Mouse (Mus musculus) c-Kit-positive CD71-positive TER-119-negative erythroid progenitor cells, embryonic 14.5 days (primary cell): ENCODE data around the gene B4gat1.

ENCODE experiments used
- DNase-seq: peaks from one replicate; pipeline ENCODE4 v3.0.0-alpha.2; 2013; ENCODE audit warnings: low read depth

The B4gat1 gene

GRCm38 (mm10) chr19:5032686-5033085, 5.9 kb upstream of the B4gat1 start:
- DNase-seq, result no peak

- DNase-seq, result no peak
These were observed 2.0 kb upstream of the B4gat1 start for GRCm38 (mm10) chr19:5036577-5036976.

DNA sequence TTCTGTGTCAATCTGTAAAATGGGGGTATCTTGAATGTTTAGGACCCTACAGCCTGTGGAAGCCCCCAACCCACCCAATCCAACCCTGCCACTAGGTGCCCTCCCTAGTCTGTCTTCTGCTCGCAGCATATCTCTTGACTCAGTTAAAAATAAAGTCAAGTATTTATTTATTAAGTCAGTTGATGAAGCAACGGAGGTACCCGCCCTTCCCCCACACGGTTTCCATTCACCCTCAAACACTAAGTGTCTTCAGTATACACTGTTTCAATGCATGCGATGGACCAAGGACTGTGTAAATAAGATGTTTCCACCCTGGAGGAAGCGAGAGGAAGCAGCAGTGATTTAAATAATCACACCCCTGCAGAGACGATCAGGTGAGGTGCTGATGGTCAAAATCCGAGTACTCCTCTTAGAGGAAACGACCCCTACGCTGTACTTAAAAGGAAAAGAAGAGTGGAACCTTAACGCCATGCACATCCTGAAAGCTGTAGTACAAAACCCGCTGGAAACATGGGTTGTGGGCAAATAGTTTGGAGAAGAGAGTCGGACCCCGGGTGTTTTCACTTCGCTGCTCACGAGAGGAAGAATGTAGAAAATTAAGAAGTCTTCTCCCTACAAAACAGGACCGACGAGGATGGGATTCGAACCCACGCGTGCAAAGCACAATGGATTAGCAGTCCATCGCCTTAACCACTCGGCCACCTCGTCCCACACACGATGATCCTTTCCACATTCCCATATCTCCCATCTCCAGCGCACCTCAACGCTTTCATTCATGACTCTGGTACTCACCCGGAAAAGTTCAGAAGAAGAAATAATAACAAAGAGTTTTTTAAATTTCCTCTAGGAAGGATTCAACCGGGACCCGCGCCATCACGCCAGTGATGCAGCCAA, 701 bp upstream of the B4gat1 start:
- DNase-seq, result peak; percentile 68

- DNase-seq, result no peak
These were observed 882 bp downstream of the B4gat1 start for GRCm38 (mm10) chr19:5039301-5040114.

GRCm38 (mm10) chr19:5040862-5041523, 2.4 kb downstream of the B4gat1 start, which contains the start of gene Brms1:
Gene Brms1 (plus strand): TSS chr19:5041354.
- peak; percentile 96 for DNase-seq

- DNase-seq, result no peak
These were observed 3.0 kb downstream of the B4gat1 start for GRCm38 (mm10) chr19:5041588-5041987.

- DNase-seq, result no peak
These were observed 6.9 kb downstream of the B4gat1 start for GRCm38 (mm10) chr19:5045531-5045930.

- DNase-seq, result no peak
These were observed 9.8 kb downstream of the B4gat1 start for GRCm38 (mm10) chr19:5048138-5049056.

DNA sequence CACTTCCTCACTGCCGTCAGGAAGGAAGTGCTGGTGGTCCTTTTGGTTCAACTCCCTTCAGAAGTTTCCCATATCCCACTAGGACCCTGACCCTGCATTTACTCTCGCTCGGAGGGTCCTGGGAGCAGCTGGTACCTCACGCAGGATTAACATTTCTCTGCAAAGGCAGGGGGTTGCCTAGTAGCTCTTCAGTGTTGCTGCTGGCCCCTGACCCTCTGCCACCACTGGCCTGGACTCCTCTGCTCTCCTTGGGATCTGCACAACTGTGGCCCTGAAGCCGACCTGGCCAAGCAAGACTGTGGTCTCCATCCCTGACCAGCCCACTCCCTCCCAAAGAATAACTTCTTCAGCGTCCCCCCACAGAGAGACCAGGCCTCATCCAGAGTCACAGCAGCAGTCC, 10.7 kb downstream of the B4gat1 start:
- DNase-seq, result no peak

DNA sequence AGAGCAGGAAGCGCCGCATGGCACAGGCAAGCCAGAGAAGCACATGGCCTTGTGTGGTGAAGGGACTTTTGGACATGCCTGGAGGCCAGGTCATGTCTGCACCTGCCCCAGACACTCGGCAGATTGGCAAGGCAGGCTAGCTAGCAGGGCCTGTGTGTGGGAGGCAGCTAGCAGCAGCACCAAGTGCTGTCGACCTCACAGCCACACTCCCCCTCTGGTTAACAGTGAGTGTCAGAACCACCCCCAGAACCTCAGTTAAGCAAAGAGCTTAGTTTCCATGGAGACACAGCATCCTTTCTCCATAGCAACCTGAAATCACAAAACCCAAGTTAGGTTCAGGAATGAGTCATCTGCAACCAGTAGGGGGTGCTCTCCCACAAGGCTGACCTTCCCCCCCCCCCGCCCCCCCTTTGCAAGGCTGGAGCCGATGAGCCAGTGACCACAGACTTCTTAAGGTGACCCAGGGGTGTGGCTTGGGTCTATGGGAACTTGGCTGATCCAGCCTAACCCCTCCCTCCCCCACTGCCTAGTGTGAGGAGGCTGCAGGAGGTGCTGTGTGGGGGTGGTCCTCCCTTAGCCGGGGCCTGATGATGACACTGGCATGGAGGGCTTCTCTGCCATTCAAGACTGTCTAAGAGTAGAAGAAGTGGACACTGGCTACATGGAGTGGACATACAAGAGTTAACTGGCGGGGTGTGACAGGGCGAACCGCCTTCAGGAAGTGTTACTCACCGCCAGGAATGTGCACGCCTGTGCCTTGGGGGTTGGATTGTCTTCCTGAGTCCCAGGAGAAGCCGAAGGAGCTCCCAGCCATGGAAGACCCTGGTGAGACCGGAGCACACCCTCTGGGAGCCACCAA, 11.7 kb downstream of the B4gat1 start, which contains the start of gene Rin1:
Rin1 (plus strand) TSS at position 435 of the 859 bp plus-strand sequence.
- DNase-seq, result no peak

DNA sequence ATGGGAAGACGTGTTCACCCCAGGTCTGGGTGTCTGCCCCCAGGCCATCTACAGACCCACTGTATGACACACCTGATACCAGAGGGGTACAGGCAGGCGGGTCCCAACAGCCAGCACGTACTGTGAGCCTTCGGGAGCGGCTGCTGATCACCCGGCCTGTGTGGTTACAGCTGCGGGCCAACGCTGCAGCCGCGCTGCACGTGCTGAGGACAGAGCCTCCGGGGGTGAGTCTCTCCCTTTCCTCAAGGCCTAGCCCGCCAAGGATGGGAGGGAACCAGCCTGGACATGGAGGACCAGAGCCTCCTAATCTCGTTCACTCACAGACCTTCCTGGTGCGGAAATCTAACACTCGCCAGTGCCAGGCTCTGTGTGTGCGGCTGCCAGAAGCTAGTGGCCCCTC, 12.4 kb downstream of the B4gat1 start:
- no peak for DNase-seq

DNA sequence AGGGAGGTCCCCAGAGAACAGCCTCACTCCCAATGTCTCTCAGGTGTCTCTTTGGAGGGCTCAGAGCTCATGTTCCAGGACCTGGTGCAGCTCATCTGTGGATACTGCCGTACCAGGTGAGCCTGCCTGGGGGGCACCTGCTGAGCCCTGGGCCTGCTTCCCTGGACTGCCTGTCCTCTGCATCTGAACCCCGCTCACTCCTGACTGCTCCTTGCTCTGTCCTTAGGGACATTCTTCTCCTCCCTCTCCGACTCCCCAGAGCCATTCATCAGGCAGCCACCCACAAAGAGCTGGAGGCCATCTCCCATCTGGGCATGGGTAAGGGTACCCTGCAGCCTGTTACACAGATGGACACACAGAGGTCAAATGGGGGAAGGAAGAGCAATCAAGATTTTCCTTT, 12.9 kb downstream of the B4gat1 start:
- no peak for DNase-seq

- no peak for DNase-seq
These were observed 13.7 kb downstream of the B4gat1 start for GRCm38 (mm10) chr19:5052166-5052822.

GRCm38 (mm10) chr19:5052853-5053252, 14.2 kb downstream of the B4gat1 start:
- DNase-seq, result no peak

DNA sequence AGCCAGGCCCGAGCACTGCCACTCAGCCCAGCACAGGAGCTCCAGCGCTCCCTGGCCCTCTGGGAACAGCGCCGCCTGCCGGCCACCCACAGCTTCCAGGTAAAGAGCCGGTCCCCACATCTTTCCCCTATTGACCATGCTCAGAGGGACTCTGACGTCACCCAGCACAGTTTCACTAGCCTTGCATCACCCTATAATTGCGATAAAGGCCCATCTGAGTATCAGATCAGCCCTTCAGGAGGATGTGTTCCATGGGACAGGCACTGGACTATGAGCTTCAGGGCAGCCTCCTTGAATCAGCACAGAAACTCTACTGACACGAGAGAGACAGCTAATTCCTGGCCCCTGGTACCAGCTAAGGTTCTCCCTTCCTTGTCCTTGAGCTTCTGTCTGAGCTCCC, 15.3 kb downstream of the B4gat1 start:
- DNase-seq, result no peak

GRCm38 (mm10) chr19:5056251-5056650, 17.6 kb downstream of the B4gat1 start:
- no peak for DNase-seq

GRCm38 (mm10) chr19:5057876-5058775, 19.5 kb downstream of the B4gat1 start:
- DNase-seq, result no peak
